8 mouse cellular contexts compared by ENCODE assay signal in genomic region chrX:51913247-51913646, GRCm38 (mm10). TPM values are rescaled to one million over a fixed set of nuclear protein-coding genes. Genes with fewer than 3 reads are reported as not detected.
DNase-seq lines count a peak whose midpoint lies in the region; TF ChIP-seq lines count a peak whose summit lies in the region.

No protein-coding gene starts in this region.

- no peaks in the 10 kb centered on the region for H3K36me3 ChIP-seq in ES-Bruce4 (ENCODE audit: control insufficient read depth, insufficient read depth, low read length, poor library complexity, severe bottlenecking)
- no peaks in the 10 kb centered on the region for H3K36me3 ChIP-seq in embryonic facial prominence, embryonic 10.5 days (replicated peaks)

- H3K9ac ChIP-seq in ES-Bruce4 (ENCODE audit: low read depth, poor library complexity, severe bottlenecking) = no peak overlapping the region

- H3K4me3 ChIP-seq in ES-Bruce4 (ENCODE audit: low read depth, low read length) = no peak overlapping the region
- no peak overlapping the region for H3K4me3 ChIP-seq in embryonic facial prominence, embryonic 10.5 days

- TF ChIP-seq EP300 in ES-Bruce4 (IDR thresholded peaks at IDR 0.05; ENCODE audit: insufficient read depth, low read depth, low read length) = no peak

- WGBS in embryonic facial prominence, embryonic 10.5 days = 18% methylated on average over 4 of the region's 4 CpGs

- H3K27me3 ChIP-seq in ES-Bruce4 (ENCODE audit: control insufficient read depth, insufficient read depth, low read length, poor library complexity, severe bottlenecking) = no peaks in the 10 kb centered on the region
- peaks cover 15% of the 10 kb centered on the region; the same call in 1 of the 2 replicates for H3K27me3 ChIP-seq in embryonic facial prominence, embryonic 10.5 days (replicated peaks; ENCODE audit: low read depth, poor library complexity, severe bottlenecking)

- peak; percentile 29 for DNase-seq in adrenal gland, adult 8-10 months
- DNase-seq in embryonic facial prominence, embryonic 10.5 days (ENCODE audit: low spot score) = peak; percentile 63
- peak; percentile 53 to 76 for DNase-seq in heart, postnatal 14 days
- DNase-seq in layer of hippocampus, adult 8-10 months (ENCODE audit: low spot score in 2 of 2) = peak; percentile 19 to 70
- DNase-seq in lung, postnatal 14 days = peak; percentile 66
- DNase-seq in right cerebral cortex, postnatal 14 days = peak; percentile 80
- no peak for DNase-seq in natural killer cell, adult 2 months (ENCODE audit: low spot score in 2 of 2)

- H3K27ac ChIP-seq in ES-Bruce4 (ENCODE audit: insufficient read depth, low read length) = no peak overlapping the region
- H3K27ac ChIP-seq in embryonic facial prominence, embryonic 10.5 days (replicated peaks) = no peak overlapping the region

- no peaks in the 10 kb centered on the region for H3K4me1 ChIP-seq in ES-Bruce4 (ENCODE audit: control insufficient read depth, insufficient read depth, low read length)
- H3K4me1 ChIP-seq in embryonic facial prominence, embryonic 10.5 days = peaks cover 7% of the 10 kb centered on the region; the same call in 1 of the 2 replicates

- H3K9me3 ChIP-seq in ES-Bruce4 (replicated peaks; ENCODE audit: control insufficient read depth, insufficient read depth, low read length, poor library complexity, severe bottlenecking) = no peaks in the 10 kb centered on the region
- no peaks in the 10 kb centered on the region for H3K9me3 ChIP-seq in embryonic facial prominence, embryonic 10.5 days

- peak; percentile 70 for TF ChIP-seq CTCF in ES-Bruce4 (IDR thresholded peaks at IDR 0.05; ENCODE audit: low read depth, low read length)

- intact Hi-C loops in heart, postnatal 14 days (cut with DNase I) = loop anchor here (5.0 to 10.0 kb wide), 5 partner anchors 146 to 516 kb away; no protein-coding TSS in a partner anchor

- no peak for TF ChIP-seq POLR2A in ES-Bruce4 (IDR thresholded peaks at IDR 0.05; ENCODE audit: insufficient read depth, low read length)

RNA-seq across cellular contexts. Expression of gene 1700080O16Rik, which starts 59.3 kb away (rescaled TPM):
- not detected in 2 replicates for polyA plus RNA-seq in ES-Bruce4 (2011; ENCODE audit: insufficient read depth, insufficient read length, low read depth, missing spikeins)
- total RNA-seq in adrenal gland, adult 8-10 months (2022) = not detected
- not detected in 2 replicates for polyA plus RNA-seq in embryonic facial prominence, embryonic 10.5 days (2016; fragmentation: Nextera tagmentation; extraction: Ambion mirVana)
- total RNA-seq in heart, postnatal 14 days (2021) = not detected
- not detected for total RNA-seq in layer of hippocampus, adult 8-10 months (2022)

Comparison
In these comparisons a context has a peak if more than half of its experiments do, and no peak if none do; other contexts are left out.
1. DNase-seq: peak in adrenal gland, adult 8-10 months (single experiment), embryonic facial prominence, embryonic 10.5 days (single experiment), heart, postnatal 14 days (2 of 2), layer of hippocampus, adult 8-10 months (2 of 2), lung, postnatal 14 days (single experiment) and right cerebral cortex, postnatal 14 days (single experiment); none in natural killer cell, adult 2 months (0 of 2).